Mouse (Mus musculus) heart, postnatal 14 days (tissue): ENCODE results near the gene C2cd4c. TPM values are rescaled to one million over a fixed set of nuclear protein-coding genes. Genes with fewer than 3 reads are reported as not detected.

Source experiments
- DNase-seq, 2 experiments: peaks; one replicate each; pipeline ENCODE4 v3.0.0; 2021 to 2022
- intact Hi-C: fragments of 180-260 bp; cut with DNase I; formaldehyde crosslinking; loops from one replicate; pipeline ENCODE4 v1.15.1; 2025
- long read RNA-seq, 2 experiments: library from polyadenylated mRNA; stranded (forward); transcript quantifications; one replicate each; pipeline ENCODE4 v2.0.0; 2021
- total RNA-seq, 2 experiments: library from RNA; stranded (reverse); gene quantifications; 2 replicates each; pipeline ENCODE4 v1.2.3; 2021

Gene C2cd4c
- total RNA-seq: not detected
- long read RNA-seq, experiment 1: 0 reads
- long read RNA-seq, experiment 2: 0 reads

- intact Hi-C loops: no loop called here
- peak; percentile 38 to 41 for DNase-seq
Observed at GRCm38 (mm10) chr10:79613578-79614304, at the start of gene C2cd4c. TSS of gene C2cd4c (minus strand) at chr10:79614025.

- intact Hi-C loops: no loop called here
- no peak for DNase-seq
Observed at GRCm38 (mm10) chr10:79661861-79662260, 48.0 kb upstream of the C2cd4c start.

GRCm38 (mm10) chr10:79660298-79660697 is 46.5 kb upstream of the C2cd4c start:
- no peak for DNase-seq
- intact Hi-C loops: no loop called here

- no peak for DNase-seq
- intact Hi-C loops: no loop called here
Observed at GRCm38 (mm10) chr10:79658829-79659228, 45.0 kb upstream of the C2cd4c start.

GRCm38 (mm10) chr10:79654946-79655395 is 41.1 kb upstream of the C2cd4c start:
- intact Hi-C loops: no loop called here
- no peak for DNase-seq

- intact Hi-C loops: no loop called here
- DNase-seq: peak in 1 of 2 experiments; percentile 30
Observed at GRCm38 (mm10) chr10:79652789-79653188, 39.0 kb upstream of the C2cd4c start.

- intact Hi-C loops: loop anchor here (1.0 kb wide), 1 partner anchor 54 kb away; no protein-coding TSS in a partner anchor
- DNase-seq: peak; percentile 75 to 86
Observed at GRCm38 (mm10) chr10:79649070-79649751, 35.4 kb upstream of the C2cd4c start.

GRCm38 (mm10) chr10:79645711-79646110 is 31.9 kb upstream of the C2cd4c start, which contains the start of gene Odf3l2:
TSS of gene Odf3l2 (minus strand) at chr10:79645738.
- intact Hi-C loops: no loop called here
- no peak for DNase-seq

GRCm38 (mm10) chr10:79638486-79639204 is 24.8 kb upstream of the C2cd4c start:
- intact Hi-C loops: no loop called here
- DNase-seq: peak; percentile 48 to 60

GRCm38 (mm10) chr10:79637128-79638110 is 23.6 kb upstream of the C2cd4c start, which contains the start of gene Shc2:
TSS of gene Shc2 (minus strand) at chr10:79637918.
- peak; percentile 42 to 53 for DNase-seq
- intact Hi-C loops: no loop called here

GRCm38 (mm10) chr10:79636287-79636686 is 22.5 kb upstream of the C2cd4c start:
- intact Hi-C loops: no loop called here
- DNase-seq: no peak

GRCm38 (mm10) chr10:79633006-79633777 is 19.4 kb upstream of the C2cd4c start:
- no peak for DNase-seq
- intact Hi-C loops: no loop called here

GRCm38 (mm10) chr10:79631432-79631831 is 17.6 kb upstream of the C2cd4c start:
- intact Hi-C loops: no loop called here
- no peak for DNase-seq

- no peak for DNase-seq
- intact Hi-C loops: no loop called here
Observed at GRCm38 (mm10) chr10:79628377-79628776, 14.6 kb upstream of the C2cd4c start.

GRCm38 (mm10) chr10:79626156-79626555 is 12.3 kb upstream of the C2cd4c start:
- no peak for DNase-seq
- intact Hi-C loops: no loop called here

- DNase-seq: no peak
- intact Hi-C loops: no loop called here
Observed at GRCm38 (mm10) chr10:79625398-79625797, 11.6 kb upstream of the C2cd4c start.

GRCm38 (mm10) chr10:79623950-79624349 is 10.1 kb upstream of the C2cd4c start:
- intact Hi-C loops: no loop called here
- DNase-seq: peak; percentile 37 to 59

- intact Hi-C loops: no loop called here
- DNase-seq: no peak
Observed at GRCm38 (mm10) chr10:79616376-79616775, 2.6 kb upstream of the C2cd4c start.

GRCm38 (mm10) chr10:79615860-79616259 is 2.0 kb upstream of the C2cd4c start:
- intact Hi-C loops: no loop called here
- DNase-seq: no peak
